Mouse (Mus musculus) G1E-ER4 (cell line): ENCODE results near the gene Plekhg3. TPM values are rescaled to one million over a fixed set of nuclear protein-coding genes. Genes with fewer than 3 reads are reported as not detected.
A peak's percentile ranks its signal among the peaks of the same experiment; 100 is the strongest.

ENCODE experiments used
- GATA1 ChIP-seq: IDR thresholded peaks from one replicate; pipeline ENCODE4 v1.8.0; 2012; ENCODE audit warnings: low read length, inconsistent platforms
- polyA plus RNA-seq: library from polyadenylated mRNA; stranded (reverse); fragments of >175 nt; gene quantifications from 2 replicates; pipeline ENCODE4 v1.2.3, GENCODE M21; 2012

Plekhg3 gene
- polyA plus RNA-seq, 1 experiment, result 0.03 TPM

DNA sequence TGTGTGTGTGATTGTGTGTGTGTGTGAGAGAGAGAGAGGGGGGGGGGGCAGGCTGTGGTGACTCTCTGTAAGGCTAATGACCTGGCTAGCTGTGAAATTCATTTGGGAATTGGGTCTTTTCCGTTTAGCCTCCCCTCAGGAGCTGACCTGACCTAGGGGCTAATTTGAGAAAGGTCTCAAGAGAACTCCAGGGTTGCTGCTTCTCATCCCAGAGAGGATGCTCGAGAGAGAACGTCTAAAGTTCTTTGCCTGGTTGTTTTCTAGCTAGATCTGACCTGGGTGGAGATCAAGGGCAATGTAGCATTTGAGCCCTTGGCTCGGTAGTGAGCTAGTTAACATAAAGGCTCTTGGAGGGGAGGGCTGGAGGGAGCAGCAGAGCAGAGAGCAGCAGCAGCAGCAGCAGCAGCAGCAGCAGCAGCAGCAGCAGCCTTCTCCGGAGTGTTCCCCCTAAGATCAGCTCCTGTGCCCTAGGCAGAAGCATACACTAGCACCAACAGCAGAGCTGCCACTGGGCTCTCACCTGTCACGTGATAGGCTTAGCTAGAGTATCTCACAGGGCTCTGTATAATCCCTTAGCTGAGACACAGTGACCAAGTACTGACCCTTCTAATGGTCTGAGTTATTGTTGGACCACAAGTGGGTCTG is 26.2 kb downstream of the Plekhg3 start:
- no peak for TF ChIP-seq GATA1

GRCm38 (mm10) chr12:76558206-76558605 is 27.5 kb downstream of the Plekhg3 start:
- no peak for TF ChIP-seq GATA1

GRCm38 (mm10) chr12:76562196-76562595 is 31.5 kb downstream of the Plekhg3 start:
- no peak for TF ChIP-seq GATA1

GRCm38 (mm10) chr12:76566284-76566683 is 35.6 kb downstream of the Plekhg3 start:
- TF ChIP-seq GATA1, result no peak

- TF ChIP-seq GATA1, result no peak
Observed at GRCm38 (mm10) chr12:76570221-76570940, 39.7 kb downstream of the Plekhg3 start.

- no peak for TF ChIP-seq GATA1
Observed at GRCm38 (mm10) chr12:76571266-76571665, 40.6 kb downstream of the Plekhg3 start.

- no peak for TF ChIP-seq GATA1
Observed at GRCm38 (mm10) chr12:76572261-76573251, 41.9 kb downstream of the Plekhg3 start.

DNA sequence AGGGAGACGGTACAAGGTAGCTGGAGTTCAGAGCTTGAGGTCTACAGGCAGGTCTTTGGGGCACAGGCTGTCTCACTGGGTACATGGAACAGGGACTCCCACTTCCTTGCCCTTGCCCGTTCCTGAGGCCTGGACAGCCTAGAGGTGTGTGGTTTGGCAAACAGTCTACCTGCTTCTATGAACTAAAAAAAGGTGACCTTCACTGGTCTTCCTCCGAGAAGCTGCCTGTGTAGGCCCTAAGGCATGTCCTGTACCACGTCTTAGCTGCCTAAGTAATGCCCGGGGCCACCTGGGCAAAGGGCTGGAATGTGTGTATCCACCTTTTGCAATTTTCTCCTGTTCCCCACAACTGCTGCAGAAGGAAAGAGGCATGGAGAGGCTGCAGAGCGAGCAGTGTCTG is 42.7 kb downstream of the Plekhg3 start:
- no peak for TF ChIP-seq GATA1

- TF ChIP-seq GATA1, result no peak
Observed at GRCm38 (mm10) chr12:76574815-76575214, 44.1 kb downstream of the Plekhg3 start.

DNA sequence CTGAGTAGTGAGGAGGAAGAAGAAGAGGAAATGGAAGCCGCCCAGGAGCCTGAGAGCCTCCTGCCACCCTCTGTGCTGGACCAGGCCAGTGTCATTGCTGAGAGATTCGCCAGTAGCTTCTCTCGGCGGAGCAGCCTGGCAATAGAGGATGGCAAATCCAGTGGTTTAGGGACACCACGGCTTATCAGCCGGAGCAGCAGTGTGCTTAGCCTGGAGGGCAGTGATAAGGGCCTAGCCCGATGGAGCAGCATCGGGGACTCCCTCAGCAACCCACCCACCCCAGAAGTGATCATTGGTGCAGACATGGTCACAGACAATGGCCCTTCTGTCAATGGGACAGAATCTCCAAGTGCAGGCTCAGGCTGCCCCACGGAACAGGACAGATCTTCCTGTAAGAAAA is 45.4 kb downstream of the Plekhg3 start:
- peak; percentile 64 for TF ChIP-seq GATA1

GRCm38 (mm10) chr12:76576806-76577205 is 46.1 kb downstream of the Plekhg3 start:
- no peak for TF ChIP-seq GATA1

DNA sequence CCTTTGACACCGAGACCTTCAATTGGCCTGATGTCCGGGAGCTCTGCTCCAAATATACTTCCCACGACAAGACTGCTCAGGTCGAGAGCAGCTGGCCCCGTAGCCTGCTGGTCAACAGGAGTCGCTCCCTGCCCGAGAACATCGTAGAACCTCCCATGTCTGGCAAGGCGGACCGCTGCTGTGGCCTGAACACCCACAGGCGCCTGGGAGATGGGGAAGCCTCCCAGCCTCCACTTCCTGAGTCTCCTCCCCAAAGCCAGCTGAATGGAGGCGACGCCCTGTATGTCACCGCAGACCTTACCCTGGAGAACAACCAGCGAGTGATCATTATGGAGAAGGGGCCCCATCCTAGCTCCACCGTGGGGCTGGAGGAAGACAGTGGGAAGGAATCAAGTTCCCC is 47.2 kb downstream of the Plekhg3 start:
- TF ChIP-seq GATA1, result no peak

- TF ChIP-seq GATA1, result no peak
Observed at GRCm38 (mm10) chr12:76578465-76578864, 47.8 kb downstream of the Plekhg3 start.

GRCm38 (mm10) chr12:76579806-76580205 is 49.1 kb downstream of the Plekhg3 start:
- TF ChIP-seq GATA1, result no peak

DNA sequence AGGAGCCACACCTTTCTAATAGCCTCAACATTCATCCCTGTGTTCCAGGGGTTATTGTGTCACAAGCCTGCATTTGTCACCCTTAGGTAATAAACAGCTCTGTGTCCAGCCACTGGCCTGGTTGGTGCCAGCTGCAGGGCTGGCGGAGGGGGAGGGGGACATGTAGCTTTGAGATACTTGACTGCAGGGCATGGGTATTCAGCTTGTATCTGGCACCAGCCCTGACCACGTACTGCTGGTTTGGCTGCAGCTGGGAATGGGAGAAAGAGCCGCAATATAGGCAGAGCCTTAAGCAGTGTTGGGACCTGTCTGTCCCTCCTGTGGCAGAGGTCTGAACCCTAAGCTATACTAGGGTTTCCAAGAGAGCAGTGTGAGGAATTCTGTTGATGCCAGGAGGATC is 51.4 kb downstream of the Plekhg3 start:
- no peak for TF ChIP-seq GATA1

DNA sequence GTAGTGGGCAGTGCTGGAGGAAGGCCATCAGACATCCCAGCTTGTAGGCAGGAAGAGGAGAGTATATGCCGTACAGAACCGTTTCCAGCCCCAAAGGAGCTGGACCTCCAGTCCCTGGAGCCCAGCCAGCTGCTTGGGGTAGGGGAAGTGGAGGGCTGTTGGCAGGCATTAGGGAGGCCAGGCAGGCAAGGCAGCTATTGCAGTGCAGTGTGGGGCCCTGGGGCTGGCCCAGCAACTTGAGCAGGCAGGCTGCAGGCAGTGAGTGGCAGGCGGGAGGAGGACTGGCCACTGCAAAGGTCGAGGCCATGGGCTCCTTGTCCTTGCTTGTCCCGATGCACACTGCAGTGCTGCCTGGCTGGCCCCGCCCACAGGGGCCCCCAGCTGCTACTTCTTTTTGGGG is 52.1 kb downstream of the Plekhg3 start:
- TF ChIP-seq GATA1, result no peak
